Mouse (Mus musculus) erythroid progenitor cell, adult 5-6 weeks (primary cell): ENCODE data around the gene Actr6. TPM values are rescaled to one million over a fixed set of nuclear protein-coding genes. Genes with fewer than 3 reads are reported as not detected.
A peak's percentile ranks its signal among the peaks of the same experiment; 100 is the strongest.

Source experiments
- ATAC-seq: replicated peaks from 2 replicates; pipeline ENCODE4 v1.8.0; 2016; ENCODE audit warnings: moderate number of reproducible peaks, mild to moderate bottlenecking, moderate TSS enrichment, inconsistent platforms; ENCODE audit not compliant: poor library complexity, low FRiP score, severe bottlenecking
- total RNA-seq, 2 experiments: library from RNA; stranded (forward) in 1 of 2; stranded (reverse) in 1 of 2; fragments of 150-400 nt in 1 of 2; fragments of 186-747, 209-891 nt in 1 of 2; gene quantifications; 2 replicates each; pipeline versions ENCODE4 v1.2.3 to v1.2.4; 2015 to 2017; ENCODE audit warnings: low replicate concordance in 2 of 2

Gene Actr6
- total RNA-seq (2015; ENCODE audit: low replicate concordance) (4.7 and 16.8 TPM in 2 replicates), total RNA-seq (2017; ENCODE audit: low replicate concordance) (6.7 and 20.0 TPM in 2 replicates)

DNA sequence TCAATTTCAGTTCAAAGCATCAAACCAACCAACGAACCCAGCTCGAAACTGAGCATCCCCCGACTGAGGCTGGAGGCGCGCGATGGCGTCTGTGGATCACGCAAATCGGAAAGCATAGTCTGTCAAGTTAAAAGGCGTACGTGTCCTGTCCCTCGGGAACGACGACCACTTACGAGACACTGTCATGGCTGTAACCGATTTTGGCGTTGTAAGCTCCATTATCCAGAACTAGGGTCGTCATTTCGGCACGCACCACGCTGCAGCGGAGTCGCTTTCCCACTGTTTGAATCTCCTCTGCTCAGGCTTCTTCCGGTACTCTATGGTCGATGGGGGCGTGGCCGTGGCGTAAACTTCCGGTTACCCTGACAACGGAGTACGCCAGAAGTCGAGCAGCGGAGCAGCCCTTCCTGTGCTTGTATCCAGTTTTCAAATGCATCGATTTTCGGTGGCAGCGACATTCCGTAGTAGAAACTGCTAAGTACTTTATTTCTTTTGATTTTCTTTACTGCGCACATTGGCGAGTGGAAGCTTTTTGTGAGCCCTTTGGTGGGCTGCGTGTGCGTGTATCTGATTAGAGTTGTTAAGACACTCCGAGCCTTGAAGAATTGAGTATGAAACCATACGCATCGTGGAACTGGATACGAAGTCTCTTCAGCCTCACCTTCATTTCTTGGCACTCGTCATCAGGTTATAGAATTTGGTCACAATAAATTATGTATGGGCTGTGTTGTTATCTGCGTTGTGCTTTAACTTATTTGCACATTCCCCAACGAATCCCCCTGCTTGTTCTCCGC, at the start of gene Actr6:
Gene Actr6 (minus strand): TSS at position 295 of the 794 bp plus-strand sequence.
- peak; percentile 100 for ATAC-seq

DNA sequence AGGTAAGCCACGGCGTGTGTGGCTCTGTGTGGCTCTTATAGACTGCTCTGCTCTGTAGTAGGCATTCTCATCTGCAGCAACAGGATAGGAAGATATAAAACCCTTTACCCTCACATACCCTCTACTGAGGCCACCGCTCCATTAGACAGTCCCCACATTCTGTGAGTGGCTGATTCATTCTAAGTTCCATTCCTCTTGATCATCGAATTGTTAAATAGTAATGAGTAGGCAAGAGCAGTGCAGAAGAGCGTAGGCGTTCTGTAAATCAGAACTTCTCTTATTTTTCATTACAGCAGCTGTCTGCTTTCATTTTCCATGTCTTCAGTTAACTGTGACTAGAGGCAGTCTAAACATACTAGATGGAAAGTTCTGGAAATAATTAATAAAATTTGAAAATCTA, 43.9 kb upstream of the Actr6 start:
- no peak for ATAC-seq

DNA sequence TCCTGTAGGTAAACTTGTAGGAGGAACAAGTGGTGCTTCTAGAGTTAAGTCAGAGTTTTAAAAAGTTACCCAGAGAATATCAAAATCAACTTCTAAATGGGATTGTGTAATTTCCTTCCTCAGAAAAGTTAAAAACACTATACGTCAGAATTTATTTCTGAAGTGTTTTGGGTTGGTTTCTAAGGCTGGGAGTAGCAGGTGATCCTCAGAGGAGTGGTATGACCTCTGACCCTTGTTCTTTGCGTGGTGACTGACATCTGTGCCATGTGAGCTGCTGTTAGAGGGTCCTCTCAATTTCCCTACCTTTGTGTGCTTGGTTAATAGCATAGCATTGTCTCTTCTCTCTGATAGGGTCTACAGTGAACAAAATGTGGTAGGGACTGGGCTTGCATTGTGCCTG, 39.8 kb upstream of the Actr6 start:
- no peak for ATAC-seq

DNA sequence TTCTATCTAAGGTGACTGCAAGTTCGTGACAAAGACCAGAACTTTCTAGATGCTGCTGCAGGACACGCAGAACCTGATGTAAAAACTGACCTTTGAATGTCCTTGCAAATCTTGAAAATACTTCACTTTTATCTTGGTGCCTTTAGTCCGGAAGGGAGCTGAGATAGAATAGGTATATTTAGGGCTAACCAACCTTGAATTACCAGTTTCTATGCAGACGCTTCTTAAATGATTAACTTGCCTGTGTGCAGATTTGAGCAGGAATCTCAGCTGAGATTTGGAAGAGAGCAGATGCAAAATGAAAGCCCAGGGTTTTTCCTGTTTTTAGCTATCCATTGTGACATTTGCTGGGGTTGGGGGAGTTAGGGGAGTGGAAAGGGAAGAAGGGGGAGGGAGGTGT, 37.0 kb upstream of the Actr6 start:
- no peak for ATAC-seq

DNA sequence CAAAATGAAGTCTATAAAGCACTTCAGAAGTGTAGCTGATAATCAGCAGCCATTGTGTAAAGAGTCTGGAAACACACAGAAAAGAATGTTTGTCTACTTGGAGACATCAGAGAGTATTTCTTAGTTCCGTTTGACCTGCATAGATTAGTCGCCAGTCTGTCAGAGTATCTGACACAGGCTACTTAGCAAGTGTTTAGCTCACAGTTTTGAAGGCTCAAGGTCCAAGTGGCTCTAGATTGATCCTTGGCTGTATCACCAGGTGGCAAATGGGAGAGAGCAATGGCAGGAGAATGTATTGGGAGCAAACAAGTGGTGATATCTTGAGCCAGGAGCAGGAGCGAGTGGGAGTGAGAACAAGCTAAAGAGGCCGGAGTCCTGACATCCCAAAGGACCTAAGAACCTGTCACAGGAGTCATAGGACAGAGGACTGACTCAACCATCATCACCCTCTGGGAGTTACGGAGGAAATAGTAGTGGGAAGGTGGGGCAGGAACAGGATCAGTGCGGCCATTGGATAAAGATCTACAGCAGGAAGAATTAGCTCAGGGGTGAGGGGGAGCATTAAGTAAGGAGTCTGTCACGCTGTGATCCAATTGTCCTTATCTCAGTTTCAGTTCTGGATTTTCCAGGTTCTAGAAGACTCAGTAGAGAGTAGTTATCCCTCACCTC, 36.4 kb upstream of the Actr6 start:
- ATAC-seq = no peak

DNA sequence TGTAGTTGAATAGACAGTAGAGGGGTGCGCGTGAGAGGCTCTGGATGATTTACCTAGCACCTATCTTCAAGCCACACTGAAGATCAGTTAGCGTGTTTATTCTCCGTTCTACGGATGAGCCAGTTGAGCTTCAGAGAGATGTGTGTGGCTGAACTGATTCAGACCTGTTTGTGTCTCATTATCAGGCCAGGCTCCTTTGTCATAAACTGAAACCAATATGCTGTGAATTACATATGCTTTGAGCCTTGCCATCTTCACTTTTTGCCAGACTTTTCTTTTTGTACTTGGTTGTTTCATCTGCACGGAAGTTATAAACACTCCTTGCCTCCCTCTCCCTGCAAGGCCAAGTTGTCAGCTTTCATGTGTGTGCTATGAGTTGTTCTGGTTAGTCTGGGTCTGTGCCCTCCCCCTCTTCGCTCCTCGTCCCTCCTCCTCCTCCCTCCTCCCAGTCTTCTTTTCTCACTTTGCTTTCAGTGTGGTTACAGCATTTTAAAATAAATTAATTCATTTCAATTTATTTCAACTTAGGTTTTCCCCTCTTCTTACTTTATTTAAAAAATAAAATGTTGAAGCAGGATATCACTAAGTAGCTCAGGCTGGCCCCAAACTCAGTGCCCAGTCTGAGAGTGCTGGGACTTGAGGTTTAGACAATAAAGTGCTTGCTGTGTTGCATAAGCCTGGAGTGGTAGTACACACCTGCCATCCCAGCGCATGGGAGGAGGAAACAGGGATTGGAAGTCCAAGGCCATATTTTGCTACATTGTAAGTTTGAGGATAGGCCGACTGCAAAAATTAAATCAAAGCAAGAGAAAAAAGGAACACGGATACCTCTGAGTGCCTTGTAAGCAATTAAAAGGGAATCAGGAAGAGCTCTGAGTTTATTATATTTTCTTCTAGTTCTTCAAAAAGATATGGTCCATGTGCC, 34.0 kb upstream of the Actr6 start:
- ATAC-seq = no peak

DNA sequence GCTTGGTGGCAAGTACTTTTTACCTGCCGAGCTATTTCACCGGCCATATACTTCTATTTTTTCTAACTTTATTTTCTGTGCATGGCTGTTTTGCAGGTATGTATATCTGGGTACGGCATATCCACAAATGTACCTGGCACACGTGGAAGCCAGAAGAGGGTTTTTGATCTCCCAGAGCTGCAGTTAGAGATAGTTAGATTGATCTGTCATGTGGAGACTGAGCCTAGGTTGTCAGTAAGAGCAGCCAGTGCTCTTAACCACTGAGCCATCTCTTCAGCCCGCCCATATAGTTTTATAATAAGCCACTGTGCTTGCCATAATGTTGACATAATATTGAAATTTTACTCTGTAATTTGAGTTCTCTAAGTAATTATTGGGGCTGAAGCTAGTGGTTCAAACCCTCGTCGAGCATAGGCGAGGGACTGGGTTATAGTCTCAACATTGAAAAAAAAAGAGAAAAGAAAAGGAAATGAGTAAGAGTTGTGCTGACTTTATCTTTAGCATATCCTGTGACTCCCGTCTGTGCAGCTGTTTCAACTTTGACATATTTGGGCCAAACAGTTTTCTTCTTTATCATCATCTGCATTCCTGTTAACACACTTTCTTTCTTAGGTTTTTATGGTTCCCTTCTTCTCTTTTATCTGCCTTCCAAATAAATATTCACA, 32.5 kb upstream of the Actr6 start:
- no peak for ATAC-seq

DNA sequence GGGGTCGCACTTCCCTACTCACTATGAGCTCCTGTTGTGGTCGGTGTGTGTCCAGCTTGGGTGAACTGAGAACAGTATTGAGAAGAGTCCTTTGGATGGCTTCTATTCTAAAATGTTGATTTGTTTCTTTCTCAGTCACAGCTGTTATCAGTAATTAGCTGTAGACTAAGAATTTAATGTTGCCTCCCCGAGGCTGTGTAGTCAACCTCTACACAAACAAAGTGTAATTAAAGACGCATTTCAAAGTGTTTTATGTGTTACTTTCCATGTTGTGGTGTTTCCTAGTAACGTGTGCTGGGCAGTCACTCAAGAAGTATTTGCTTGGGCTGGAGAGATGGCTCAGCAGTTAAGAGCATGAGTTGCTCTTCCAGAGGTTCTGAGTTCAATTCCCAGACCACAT, 28.7 kb upstream of the Actr6 start:
- ATAC-seq = no peak

DNA sequence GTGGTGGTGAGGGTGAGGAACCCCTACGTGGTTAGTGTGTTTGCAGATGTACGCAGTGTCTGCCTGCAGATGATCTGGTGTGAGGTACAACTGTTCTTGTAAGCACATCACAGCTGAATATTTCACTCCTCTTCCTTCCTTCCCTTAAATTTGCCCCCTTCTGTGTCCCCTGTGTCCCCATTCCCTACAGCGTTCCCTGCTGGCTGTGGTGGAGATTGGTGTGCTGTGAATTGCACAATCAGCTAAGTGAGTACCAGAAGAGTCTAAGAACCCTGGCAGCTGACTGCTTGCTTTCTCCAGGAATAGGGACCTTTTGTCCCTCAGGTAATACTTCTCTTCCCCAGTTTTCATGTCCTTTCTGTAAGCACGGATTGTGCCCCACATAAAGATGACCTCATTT, 23.1 kb upstream of the Actr6 start:
- no peak for ATAC-seq

DNA sequence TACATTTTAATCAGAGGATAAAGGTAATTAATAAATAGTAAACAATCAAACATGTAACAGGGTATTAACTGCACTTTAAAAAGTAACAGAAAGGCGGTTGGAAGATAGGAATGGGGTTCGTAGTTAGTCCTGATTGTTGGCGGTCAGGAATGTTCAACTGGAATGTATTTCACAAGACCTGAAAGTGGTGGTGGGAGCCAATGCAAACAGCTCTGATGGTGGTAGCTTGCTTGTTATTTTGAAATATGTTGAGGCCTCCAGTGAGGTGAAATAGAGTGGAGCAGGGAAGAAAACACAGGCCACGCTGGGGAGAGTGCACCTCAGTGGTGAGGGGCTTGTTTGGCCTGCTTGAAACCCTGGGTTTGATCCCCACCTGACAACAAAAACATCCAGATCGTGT, 19.0 kb upstream of the Actr6 start:
- ATAC-seq = no peak

DNA sequence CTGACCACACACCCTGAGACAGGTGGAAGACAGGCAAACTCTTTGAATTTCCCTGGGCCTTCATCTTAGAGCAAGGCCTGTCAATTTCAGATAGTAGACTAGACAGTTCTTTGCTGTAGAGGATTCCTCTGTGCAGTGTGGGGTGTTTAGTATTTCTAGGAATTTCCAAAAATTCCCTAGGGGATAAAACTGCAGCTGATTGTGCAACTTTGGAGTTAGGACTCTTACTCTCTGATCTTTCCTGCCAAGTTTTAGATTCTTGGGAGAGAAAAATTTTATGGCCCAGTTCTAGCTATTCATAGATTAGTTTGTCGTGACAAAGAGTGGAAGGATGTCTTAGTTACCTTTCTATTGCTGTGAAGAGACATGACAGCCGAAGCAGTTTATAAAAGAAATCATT, 16.5 kb upstream of the Actr6 start:
- ATAC-seq = no peak

DNA sequence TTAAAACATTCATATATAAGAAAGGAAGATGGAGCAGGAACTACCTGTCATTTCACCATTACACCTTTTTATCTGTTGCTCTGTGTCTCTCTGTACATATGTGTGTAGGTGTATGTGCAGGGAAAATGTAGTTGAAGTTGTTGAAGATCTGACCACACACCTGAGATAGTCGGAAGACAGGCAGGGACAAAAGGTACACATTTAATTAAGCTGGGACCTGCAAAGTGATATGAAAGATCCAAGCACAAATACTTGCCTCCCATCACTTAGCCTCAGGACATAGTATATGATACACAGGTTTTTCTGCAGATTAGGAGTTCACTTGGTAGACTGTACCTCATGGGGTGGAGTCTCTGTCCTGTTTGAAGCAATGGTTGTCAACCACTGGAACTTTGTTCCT, 15.8 kb upstream of the Actr6 start:
- ATAC-seq = no peak

DNA sequence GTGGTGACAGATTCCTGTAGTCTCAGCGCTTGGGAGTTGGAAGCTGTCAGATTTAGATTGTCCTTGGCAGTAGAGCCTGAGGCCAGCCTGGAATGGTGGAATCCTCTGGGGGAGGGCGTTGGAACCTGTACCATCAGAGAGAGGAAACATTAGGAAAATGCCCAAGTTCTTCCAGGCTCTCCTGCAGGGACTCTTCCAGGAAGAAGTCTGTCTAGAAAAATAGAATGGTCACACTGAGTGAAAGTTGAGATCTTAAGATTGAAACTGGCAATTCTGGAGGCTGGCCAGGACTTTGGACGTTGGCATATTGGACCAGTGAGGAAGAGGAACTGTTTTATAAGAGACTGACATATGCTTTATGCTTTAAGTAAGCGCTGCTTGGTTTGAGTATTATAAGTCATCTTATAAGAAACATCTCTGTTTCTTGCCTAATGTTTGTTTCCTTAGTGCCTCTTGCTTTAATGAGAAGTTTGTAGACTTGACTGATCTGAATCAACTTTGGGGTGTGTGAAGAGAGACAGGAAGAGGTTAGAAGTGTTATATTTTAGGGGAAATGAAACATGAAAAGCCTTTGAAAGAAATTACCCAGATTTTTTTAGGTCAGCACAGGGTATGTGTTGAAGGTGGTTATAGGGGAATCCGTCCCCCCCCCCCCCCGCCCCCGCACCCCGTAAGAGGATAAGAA, 15.3 kb upstream of the Actr6 start:
- ATAC-seq = no peak

DNA sequence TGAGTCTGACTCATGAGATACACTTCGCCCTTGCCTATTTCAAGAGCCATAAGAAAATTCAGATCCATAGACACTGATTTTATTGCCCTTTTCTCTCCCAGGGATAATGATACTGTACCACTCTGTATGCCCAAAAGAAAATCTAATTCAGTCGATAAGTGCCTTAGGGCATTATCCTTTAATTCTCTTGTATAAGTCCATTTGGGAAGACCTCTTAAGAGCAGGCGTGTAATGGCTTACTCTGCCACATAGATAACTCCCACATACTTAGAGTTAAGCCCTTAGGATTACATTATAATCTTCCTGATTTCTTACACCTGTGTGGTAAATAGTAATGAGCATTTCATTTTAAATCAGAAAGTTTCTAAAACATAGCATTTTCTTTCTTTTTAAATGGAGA, 14.5 kb upstream of the Actr6 start:
- ATAC-seq = no peak

DNA sequence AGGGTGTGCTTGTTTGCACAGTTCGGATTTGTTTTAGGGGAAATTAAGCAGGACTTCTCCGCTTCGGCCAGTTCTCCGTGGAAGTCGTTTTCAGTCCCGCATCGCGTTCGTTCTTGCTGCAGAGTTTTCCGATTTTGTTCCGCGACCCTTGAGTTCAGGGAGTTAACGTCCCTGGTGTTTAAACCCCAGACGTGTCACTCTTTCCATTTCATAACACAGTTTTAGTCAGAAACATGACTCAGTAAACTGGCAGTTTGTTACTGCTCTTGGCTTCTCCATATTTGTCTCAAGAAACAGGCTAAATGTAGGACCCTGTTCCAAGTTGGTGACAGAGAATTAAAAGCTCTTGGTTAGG, 13.5 kb upstream of the Actr6 start:
- ATAC-seq = no peak

DNA sequence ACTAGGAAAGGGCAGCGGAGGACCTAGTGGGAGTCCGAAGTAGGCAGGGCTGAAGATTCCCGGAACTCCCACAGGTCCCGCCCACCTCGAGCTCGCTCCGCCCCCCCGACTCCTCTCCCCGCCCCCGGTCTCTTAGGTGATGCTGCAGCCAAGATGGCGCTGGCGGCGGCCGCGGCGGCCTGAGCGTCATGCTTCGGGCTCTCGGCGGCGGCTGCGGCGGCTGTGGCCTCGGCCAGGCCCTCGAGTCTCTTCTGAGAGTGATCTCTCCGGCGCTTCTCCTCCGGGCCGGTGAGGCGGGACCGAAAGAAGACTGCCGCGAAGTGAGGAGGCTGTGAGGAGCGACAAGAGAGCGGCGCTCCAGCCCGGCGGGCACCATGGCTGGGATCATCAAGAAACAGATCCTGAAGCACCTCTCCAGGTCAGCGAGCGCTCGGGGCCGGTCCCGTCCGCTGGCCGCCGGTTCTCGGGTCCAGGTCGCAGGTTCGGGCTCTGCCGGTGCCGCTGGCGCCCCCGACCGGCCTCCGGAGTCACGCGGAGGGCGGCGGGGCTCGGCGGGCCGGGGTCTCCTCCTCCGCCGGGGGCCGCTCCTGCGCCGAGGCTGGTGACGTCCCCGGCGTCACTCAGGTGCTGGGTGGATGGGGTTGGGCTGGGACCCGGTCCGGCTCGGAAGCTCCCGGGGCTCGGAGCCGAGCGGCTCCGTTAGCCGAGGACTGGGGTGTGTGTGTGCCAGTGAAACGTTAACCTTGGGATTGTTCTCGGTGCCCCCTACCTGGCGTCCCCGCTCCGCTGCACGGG, 13.0 kb upstream of the Actr6 start, which contains the start of gene Uhrf1bp1l:
Gene Uhrf1bp1l (plus strand): TSS at position 121 of the 795 bp plus-strand sequence.
- ATAC-seq = peak; percentile 98

DNA sequence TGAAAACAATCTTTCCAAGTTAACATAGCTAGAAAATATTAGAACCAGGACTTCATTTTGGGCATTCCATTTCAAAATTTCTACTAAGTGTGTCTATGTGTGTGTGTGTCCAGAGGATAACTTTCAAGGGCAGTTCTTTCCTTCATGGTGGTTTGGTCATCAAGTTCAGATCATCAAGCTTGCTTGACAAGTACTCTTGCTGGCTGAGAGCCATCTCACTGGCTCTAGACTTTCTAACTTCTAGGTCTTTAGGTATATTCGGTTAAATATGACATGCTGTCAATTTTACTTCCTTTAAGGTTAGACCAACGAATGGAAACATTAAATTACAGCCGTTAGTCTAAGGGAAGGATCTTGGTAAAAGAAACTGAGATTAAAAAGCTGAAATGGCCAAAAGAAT, 12.2 kb upstream of the Actr6 start:
- 0 out of 2 replicates have a peak, but pooled peaks have one; percentile 13 for ATAC-seq

DNA sequence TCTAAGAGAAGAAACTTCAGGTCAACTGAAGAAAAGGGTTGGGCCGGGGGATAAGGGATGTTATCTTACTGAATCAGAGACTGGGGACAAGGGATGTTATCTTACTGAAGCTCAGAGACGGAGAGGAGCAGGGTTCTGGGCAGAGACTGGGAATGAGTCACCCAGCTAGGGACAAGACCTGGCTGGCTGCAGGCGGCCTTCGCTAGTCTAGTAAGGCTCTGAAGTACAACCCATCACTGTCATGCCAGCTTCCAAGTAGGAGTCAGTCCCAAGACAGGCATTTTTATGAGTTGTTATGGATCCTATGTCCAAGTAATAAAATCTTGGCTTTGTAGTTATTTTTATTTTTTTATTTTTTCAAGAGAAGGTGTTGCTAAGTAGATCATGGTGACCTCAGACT, 11.2 kb upstream of the Actr6 start:
- no peak for ATAC-seq
